Mouse (Mus musculus) liver, adult (tissue): Measurements from ENCODE around the gene Ldb3.

Experiments used
- GATA4 ChIP-seq: IDR thresholded peaks from 2 replicates; pipeline ENCODE4 v1.6.1; 2014; ENCODE audit warnings: mild to moderate bottlenecking, low read length; ENCODE audit not compliant: insufficient replicate concordance

Gene Ldb3

GRCm38 (mm10) chr14:34492688-34493087 is 95.8 kb downstream of the Ldb3 start:
- TF ChIP-seq GATA4 = no peak

- no peak for TF ChIP-seq GATA4
Observed at GRCm38 (mm10) chr14:34490965-34491364, 97.5 kb downstream of the Ldb3 start.

GRCm38 (mm10) chr14:34489928-34490327 is 98.6 kb downstream of the Ldb3 start:
- no peak for TF ChIP-seq GATA4

DNA sequence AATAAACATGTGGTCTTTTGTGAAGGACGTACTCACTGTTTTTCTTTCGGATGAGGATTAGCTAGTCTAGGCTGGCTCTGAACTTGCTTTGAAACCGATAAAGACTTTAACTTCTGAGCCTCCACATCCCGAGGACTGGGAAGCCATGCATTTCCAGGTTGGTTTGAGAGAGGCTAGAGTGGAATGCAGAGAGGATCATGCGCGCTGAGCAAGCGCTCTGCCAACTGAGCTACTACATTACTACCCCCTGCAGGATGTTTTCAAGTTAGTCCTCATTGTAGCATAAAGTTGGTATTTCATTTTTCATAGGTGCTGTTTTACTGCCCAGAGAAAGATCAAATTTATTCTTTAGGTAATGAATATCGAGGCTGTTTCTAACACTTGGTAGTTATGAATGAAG is 102.3 kb downstream of the Ldb3 start:
- no peak for TF ChIP-seq GATA4

DNA sequence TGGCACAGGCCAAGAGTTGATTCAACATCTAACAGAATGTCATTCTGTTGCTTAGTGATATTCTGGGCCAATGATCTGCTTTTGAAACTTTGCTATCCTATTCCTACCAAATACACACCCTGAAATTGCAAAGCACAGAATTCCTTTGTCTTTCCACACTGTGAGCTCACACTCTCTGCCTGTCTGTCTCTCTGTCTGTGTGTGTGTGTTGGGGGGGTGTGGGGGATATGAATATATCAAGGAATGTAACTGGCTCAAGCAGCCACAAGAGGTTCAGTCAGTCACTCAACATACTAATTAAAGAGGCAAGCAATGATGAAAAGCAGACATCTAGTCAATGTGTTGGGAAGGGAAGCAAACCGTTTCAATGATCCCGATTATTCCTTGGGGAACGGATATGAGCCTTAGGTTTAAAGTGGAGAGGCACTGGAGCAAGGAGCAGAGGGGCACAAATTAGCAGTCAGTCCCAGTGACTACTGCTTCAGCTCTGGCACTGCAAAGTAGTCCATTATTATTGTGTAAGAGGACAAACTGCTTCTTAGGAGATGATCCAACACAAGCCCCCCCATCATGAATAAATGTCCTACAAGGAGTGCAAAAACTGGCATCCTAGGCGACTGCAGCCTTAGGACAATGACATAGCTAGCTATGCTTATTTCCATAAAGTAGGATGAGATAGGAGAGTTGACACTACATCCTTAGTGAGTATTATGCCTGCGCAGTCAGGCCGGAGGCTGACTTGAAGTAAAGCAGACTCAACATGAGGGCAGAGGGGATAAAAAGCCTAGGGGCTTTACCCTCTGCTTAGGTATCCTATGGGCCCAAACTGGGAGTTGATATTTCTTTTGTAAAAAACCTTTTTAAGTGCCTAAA is 104.8 kb downstream of the Ldb3 start:
- no peak for TF ChIP-seq GATA4
